Mouse (Mus musculus) gastrocnemius, postnatal 4 days (tissue): Measurements from ENCODE around the gene Med16. TPM values are rescaled to one million over a fixed set of nuclear protein-coding genes. Genes with fewer than 3 reads are reported as not detected.
A peak's percentile ranks its signal among the peaks of the same experiment; 100 is the strongest.

Experiments
- DNase-seq, 2 experiments: peaks; one replicate each; pipeline ENCODE4 v3.0.0; 2021 to 2022; ENCODE audit warnings: low spot score in 2 of 2, mixed read lengths in 2 of 2
- total RNA-seq, 2 experiments: library from RNA; stranded (reverse); gene quantifications; 2 replicates each; pipeline ENCODE4 v1.2.3; 2021

The Med16 gene
- total RNA-seq, 2 experiments from 2014 or later: 39.4 to 41.1 TPM

GRCm38 (mm10) chr10:79862049-79862788, 46.5 kb downstream of the Med16 start:
- no peak for DNase-seq

DNA sequence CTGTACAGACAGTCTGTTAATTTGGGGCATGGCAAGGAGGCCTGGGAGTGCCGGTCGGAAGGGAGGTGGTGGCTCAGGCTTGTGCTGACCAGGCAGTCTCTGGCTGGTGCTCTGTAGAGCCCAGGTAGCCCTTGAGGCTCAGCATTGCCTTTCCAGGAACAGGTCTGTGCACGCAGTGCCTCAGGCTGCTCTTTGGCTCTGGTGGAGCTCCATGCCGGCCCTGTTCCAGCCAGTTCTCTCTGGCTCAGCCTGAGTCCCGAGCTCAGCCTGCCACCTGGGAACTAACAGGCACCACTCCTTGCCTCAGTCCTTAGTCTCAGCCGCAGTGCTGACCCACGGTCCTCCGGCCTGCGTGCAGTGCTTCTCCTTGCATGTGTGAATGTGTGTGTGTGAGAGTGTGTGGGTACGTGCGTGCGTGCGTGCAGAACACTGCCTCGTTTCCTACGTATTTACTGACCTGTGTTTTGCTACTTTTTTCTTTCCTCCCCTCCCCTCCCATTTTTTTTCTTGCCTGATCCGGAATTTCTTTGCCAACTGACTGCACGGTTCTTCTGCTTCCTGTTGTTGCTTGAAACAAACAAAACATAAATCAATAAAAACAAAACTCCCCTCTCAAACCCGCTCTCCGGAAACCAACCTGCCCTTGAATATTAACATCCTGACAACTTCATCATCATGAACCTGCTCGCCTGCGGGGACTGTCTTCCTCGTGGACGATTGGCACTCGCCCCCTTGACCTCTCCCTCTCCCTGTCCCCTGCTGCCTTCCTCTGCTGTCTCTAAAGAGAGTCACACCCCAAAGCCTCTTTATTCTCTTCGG, 47.3 kb downstream of the Med16 start:
- no peak for DNase-seq

- no peak for DNase-seq
Observed at GRCm38 (mm10) chr10:79860079-79860911, 48.4 kb downstream of the Med16 start.

DNA sequence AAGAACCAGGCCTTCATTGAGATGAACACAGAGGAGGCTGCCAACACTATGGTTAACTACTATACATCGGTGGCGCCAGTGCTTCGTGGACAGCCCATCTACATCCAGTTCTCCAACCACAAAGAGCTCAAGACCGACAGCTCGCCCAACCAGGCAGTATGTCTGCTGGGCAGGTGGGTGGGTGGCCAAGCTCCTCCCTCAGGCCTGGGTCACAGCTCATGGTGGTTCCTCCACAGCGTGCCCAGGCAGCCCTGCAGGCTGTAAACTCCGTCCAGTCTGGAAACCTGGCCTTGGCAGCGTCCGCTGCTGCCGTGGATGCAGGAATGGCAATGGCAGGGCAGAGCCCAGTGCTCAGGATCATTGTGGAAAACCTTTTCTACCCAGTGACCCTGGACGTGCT, 49.6 kb downstream of the Med16 start:
- DNase-seq: no peak

- peak; percentile 50 to 78 for DNase-seq
Observed at GRCm38 (mm10) chr10:79858416-79859074, 50.2 kb downstream of the Med16 start.

DNA sequence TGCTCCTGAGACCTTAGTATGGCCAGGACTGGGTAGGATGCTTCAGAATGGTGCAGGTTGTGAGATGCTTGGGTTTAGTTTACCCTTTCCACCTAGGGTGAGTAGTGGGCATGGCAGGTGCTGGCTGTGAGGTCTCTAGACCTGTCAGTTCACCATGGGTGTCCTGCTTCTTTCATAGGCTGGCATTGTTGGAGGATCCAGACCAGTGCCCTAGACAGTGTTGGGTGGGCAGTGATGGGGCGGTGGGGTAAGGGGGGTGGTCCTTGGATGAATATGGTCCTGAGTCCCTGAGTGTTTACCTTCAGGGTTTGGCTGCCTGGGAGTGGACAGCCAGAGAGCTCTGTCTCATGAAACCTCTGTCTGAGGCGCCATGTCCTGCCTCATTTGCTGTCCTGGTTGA, 50.8 kb downstream of the Med16 start:
- no peak for DNase-seq

DNA sequence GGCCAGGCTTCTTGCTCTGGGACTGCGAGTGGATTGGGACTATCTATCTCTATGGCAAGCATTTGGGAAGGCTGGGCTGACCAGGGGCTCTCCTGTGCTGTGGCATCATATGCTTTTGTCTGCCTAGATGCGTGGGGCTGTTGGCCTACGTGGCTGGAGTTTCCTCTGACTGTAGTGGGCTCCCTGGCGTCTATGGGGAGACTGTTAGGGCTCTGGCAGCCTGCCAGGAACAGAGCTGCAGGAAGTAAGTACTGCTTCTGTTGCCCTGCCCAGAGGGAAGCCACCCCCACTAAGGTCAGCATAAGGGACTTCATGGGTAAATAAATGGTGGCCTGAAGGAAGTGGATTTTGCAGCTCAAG, 51.3 kb downstream of the Med16 start:
- peak in 1 of 2 experiments; percentile 67 for DNase-seq

DNA sequence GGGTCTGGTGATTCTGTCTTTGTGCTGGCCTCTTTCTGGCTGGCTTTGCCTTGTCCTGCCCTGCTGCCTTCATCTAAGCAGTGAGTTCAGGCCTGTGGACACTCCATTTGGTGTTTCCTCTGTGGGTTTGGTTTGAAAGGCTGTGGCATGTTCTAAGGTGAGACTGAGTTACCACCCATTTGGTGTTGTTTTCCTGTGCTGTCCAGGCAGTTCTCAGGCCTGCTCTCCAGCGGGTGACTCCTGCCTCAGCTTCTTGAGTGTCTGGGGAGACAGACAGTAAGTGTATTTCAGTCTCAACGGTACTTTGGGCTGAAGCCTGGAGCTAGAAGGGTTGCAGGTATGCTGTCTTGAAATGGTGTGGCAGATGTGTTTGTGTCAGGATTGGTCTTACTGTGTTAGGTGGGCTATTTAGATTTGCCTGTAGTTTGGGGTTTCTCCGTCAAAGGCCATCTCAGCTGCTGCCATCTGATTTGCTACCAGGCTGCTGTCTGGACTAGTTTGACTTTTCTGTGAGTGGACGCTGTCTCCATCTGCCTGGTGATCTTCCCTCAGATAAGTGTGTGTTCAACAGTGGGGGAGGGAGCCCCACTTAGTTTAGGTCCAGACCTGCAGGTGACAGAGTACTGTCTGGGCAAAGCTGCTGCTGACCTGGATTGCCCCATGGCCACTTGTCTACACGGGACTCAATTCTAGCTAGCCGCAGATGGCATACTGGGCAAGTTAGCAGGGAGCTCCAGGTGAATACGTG, 51.8 kb downstream of the Med16 start:
- DNase-seq: no peak

DNA sequence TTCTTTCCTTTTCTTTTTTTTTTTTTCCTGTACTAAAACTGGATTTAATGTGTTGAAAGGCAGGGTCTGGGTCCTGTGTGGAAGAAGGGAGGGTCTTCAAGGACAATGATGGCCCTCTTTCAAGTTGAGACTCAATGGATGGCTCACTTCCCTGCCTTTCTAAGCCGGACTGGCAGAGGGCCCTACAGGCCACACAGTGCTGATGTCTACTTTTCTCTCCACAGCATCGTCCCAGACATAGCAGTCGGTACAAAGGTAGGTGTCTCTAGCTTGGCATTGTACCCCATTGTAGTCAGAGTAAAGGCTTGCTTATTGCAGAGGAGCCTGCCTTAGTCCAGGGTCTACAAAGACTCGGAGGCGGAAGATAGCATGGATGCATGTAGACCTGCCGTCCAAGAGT, 52.4 kb downstream of the Med16 start:
- DNase-seq: no peak

GRCm38 (mm10) chr10:79855558-79856184, 53.1 kb downstream of the Med16 start:
- DNase-seq: no peak

- DNase-seq: peak in 1 of 2 experiments; percentile 76
Observed at GRCm38 (mm10) chr10:79854801-79855541, 53.8 kb downstream of the Med16 start.

DNA sequence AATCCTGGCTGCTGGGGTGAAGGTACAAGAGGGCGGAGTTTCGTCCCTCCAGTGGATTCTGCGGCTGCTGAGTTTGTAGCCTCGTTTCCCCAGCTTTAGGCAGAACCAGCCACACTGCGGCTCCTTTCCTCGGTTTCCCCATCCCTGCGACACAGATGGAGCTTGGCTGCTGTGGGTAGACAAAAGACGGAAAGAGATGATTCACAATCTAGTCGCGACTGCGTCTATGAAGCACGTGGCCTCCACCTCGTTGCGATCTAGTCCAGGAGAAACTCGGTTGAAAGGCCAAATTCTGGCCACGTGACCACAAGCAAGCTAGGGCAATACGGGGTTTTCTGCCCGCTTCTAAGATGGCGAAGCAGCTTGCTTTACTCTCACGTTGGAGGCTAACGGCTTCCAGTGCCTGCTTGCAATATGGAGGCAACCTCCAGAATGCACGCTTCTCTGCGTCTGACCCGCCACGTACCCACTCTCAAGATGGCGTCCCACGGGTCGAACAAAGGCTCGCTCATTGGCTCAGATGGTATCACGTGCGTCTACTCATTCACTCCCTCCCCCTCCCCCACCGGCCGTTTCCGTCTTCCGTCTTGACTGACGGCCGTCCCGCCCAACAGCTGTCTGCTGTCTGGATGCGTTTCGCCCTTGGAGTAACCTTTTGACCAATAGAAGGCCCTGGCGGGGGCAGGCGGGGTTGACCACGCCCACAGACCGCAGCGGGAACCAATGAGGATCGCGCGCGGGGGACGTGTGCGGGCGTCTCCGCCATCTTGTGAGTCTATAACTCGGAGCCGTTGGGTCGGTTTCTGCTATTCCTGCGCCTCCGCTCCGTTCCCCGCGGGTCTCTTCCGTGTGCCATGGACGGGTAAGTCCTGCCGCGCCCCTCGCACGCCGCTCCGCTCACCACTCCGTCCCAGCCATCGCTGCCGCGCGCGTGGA, 54.6 kb downstream of the Med16 start, which contains the start of gene Ptbp1:
TSS of gene Ptbp1 (plus strand) at position 568 of the 936 bp plus-strand sequence.
- peak; percentile 98 to 100 for DNase-seq

DNA sequence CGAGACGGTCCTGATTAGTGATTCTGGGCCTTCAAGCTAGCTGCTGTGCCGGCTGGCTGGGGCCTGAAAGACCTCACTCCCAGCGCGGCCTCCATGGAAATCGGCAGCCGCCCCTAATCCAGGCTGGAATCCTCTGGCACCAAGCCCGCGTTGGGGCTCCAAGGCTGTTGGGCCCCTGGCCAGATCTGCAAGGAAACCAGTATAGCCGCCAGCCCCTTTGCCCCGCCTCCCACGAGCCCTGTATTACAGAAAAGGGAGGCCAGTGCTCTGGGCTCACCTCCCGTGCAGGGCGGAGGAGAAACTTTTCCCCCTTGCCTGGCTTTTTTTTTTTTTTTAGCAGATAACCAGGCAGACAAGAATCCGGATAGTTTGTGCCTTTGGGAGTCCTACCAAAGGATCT, 55.3 kb downstream of the Med16 start:
- DNase-seq: peak; percentile 99 to 100

DNA sequence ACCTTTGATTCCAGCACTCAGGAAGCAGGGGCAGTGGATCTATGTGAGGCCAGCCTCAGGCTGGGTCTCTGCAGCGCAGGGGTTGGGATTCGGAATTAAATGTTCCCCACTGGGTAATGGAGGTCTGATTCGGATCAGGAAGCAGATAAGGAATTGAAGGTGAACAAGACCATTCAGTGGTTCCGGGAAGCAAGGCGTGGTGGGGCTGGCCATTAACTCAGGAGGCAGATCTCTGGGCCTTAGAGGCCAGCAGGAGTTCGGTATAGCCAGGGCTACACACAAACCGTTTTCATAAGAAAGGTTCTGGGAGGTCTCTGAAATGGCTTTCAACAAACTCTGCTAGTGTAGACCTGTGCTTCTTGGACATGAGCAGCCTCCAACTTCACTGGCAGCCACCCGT, 55.9 kb downstream of the Med16 start:
- DNase-seq: no peak

DNA sequence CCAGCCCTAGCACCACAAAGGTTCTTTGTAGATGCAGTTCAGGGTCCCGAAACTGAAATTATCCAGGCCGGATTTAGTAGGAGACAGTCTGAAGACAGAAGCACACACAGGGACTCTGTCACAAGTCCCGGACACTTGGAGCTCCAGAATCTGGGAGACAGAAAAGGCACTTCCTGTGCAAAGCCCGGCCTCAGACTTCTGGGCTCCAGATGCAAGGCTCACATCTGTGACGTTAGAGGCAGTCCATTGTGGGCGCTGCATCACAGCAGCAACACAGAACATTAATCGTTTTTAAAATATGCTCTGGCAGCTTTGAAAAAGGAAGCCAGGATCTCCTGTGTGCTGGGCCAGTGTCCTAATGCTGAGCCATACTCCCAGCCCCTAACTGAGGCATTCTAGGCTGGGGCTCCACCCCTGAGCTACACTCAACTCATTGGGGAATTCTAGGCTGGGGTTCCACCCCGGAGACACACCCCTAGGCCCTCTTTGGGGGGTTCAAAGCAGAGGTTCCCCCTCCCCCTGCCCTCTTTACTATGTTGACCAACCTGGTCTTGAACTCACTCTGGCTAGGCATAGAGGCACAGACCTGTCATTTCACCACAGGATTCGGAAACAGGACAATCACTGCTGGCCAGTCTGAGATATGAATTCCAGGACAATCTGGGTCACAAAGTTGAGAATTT, 56.5 kb downstream of the Med16 start:
- no peak for DNase-seq

DNA sequence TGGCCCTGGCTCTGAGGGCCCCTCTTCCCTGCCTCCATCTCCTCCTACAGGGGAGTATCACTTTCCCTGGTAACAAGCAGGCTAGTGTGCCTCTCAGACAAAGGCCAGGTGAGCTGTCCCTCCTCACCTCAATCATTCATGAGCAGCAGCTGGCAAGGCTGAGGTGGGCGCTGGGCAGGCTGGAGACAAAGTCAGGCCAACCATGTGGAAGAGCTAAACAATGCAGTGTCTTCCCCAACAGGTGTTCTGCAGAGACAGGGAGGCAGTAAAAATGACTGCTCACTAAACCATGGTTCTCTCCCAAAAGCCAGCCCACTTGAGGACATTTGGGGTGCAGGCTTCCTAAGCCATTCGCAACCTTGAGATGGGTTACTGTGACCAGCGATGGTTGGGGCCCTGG, 57.1 kb downstream of the Med16 start:
- no peak for DNase-seq

GRCm38 (mm10) chr10:79849941-79850628, 58.6 kb downstream of the Med16 start:
- DNase-seq: no peak
